8 mouse cellular contexts compared by ENCODE assay signal in the genomic region with DNA sequence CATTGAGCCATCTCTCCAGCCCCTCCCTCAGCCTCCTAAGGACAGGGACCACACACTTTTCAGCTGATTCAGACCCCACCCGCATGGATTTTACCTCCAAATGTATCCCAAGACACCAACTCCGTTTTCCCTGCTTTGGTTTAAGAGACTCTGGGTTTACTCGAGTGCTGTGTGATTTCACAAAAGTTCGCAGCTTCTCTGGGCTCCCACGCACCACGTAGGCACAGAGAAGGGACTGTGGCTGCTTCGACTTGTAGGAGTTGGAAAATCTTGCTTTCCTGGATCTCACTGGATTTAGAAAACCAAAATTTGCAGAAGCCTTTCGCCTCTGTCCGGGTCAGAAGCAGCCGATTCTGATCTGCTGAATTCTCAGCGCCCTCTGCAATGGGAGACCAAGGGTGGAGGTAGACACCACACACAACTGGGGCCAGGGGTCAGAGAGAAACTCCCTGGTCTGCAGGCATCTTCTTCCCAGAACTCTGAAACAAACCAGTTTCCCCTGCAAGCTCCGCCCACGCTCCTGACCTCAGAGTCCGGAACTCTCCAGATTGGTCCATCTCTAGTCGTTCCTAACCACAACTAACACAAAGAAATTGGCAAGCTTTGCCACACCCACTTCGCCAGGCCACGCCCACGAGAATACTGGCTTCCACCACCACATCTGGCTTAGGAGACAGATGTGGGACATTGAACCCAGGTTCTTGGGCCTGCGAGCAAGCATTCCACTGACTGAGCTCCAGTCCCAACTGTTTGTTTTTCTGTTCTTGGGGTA. TPM values are rescaled to one million over a fixed set of nuclear protein-coding genes. Genes with fewer than 3 reads are reported as not detected.
A peak's percentile ranks its signal among the peaks of the same experiment; 100 is the strongest.
DNase-seq lines count a peak whose midpoint lies in the region; ATAC-seq and TF ChIP-seq lines count a peak whose summit lies in the region.

No protein-coding gene starts in this region.

- H3K27ac ChIP-seq in hindbrain, embryonic 10.5 days, result peak overlapping the region; percentile 43; the same call in 1 of the 2 replicates
- H3K27ac ChIP-seq in hindbrain, embryonic 13.5 days, result no peak overlapping the region
- H3K27ac ChIP-seq in CH12.LX (ENCODE audit: insufficient read depth, low read depth), result no peak overlapping the region
- peak overlapping the region; percentile 67; the same call in 1 of the 2 replicates for H3K27ac ChIP-seq in embryonic facial prominence, embryonic 12.5 days
- peak overlapping the region; percentile 25 for H3K27ac ChIP-seq in limb, embryonic 10.5 days
- 0 out of 2 replicates have a peak overlapping the region, but pooled peaks have one; percentile 21 for H3K27ac ChIP-seq in stomach, embryonic 14.5 days (ENCODE audit: low read length)

- no peak overlapping the region for H3K4me3 ChIP-seq in hindbrain, embryonic 10.5 days
- H3K4me3 ChIP-seq in hindbrain, embryonic 13.5 days, result no peak overlapping the region
- no peak overlapping the region for H3K4me3 ChIP-seq in CH12.LX (replicated peaks in 1 of 3; ENCODE audit: low read depth in 2 of 3, low read length in 2 of 3, poor library complexity in 1 of 3)
- no peak overlapping the region for H3K4me3 ChIP-seq in embryonic facial prominence, embryonic 12.5 days
- H3K4me3 ChIP-seq in limb, embryonic 10.5 days, result peak overlapping the region; percentile 9; the same call in 1 of the 2 replicates
- no peak overlapping the region for H3K4me3 ChIP-seq in stomach, embryonic 14.5 days (ENCODE audit: low read depth, low read length)

- TF ChIP-seq EP300 in CH12.LX (IDR thresholded peaks at IDR 0.05; ENCODE audit: low read length), result no peak

- H3K79me2 ChIP-seq in CH12.LX (replicated peaks; ENCODE audit: control insufficient read depth, extremely low read depth, insufficient read depth, poor library complexity, severe bottlenecking), result no peaks in the 10 kb centered on the region

- peaks cover 22% of the 10 kb centered on the region for H3K4me1 ChIP-seq in hindbrain, embryonic 10.5 days (replicated peaks)
- no peaks in the 10 kb centered on the region; the same call in 1 of the 2 replicates for H3K4me1 ChIP-seq in hindbrain, embryonic 13.5 days (replicated peaks)
- H3K4me1 ChIP-seq in CH12.LX (ENCODE audit: control insufficient read depth in 1 of 2, insufficient read depth in 2 of 2), result peaks cover 5 to 19% of the 10 kb centered on the region in 2 experiments
- no peaks in the 10 kb centered on the region for H3K4me1 ChIP-seq in embryonic facial prominence, embryonic 12.5 days
- peaks cover 18% of the 10 kb centered on the region for H3K4me1 ChIP-seq in limb, embryonic 10.5 days
- no peaks in the 10 kb centered on the region for H3K4me1 ChIP-seq in stomach, embryonic 14.5 days (ENCODE audit: control insufficient read depth, insufficient read depth, low read length)

- ATAC-seq in hindbrain, embryonic 13.5 days (ENCODE audit: low FRiP score), result no peak
- ATAC-seq in embryonic facial prominence, embryonic 12.5 days (ENCODE audit: insufficient number of reproducible peaks, insufficient read depth, low FRiP score, low TSS enrichment), result no peak
- no peak for ATAC-seq in stomach, embryonic 14.5 days (ENCODE audit: insufficient number of reproducible peaks, insufficient read depth, low FRiP score, low read depth)

- H3K36me3 ChIP-seq in hindbrain, embryonic 10.5 days, result no peaks in the 10 kb centered on the region
- no peaks in the 10 kb centered on the region for H3K36me3 ChIP-seq in hindbrain, embryonic 13.5 days
- H3K36me3 ChIP-seq in CH12.LX (replicated peaks in 1 of 2; ENCODE audit: control insufficient read depth in 1 of 2, insufficient read depth in 1 of 2, low read length in 1 of 2), result no peaks in the 10 kb centered on the region
- no peaks in the 10 kb centered on the region for H3K36me3 ChIP-seq in embryonic facial prominence, embryonic 12.5 days
- no peaks in the 10 kb centered on the region for H3K36me3 ChIP-seq in limb, embryonic 10.5 days
- H3K36me3 ChIP-seq in stomach, embryonic 14.5 days (ENCODE audit: control insufficient read depth, insufficient read depth, low read length), result no peaks in the 10 kb centered on the region

- no peak for TF ChIP-seq RAD21 in CH12.LX (IDR thresholded peaks at IDR 0.05; ENCODE audit: low read depth, low read length)

- intact Hi-C loops in left cerebral cortex, postnatal 4 days (cut with DNase I), result no loop called here

- no peak overlapping the region for H3K9ac ChIP-seq in hindbrain, embryonic 13.5 days
- no peak overlapping the region for H3K9ac ChIP-seq in CH12.LX (ENCODE audit: insufficient read depth, low read depth)
- H3K9ac ChIP-seq in embryonic facial prominence, embryonic 12.5 days, result no peak overlapping the region
- H3K9ac ChIP-seq in stomach, embryonic 14.5 days (replicated peaks; ENCODE audit: low read depth, low read length), result no peak overlapping the region

- 0 out of 2 replicates have a peak, but pooled peaks cover 3% of the 10 kb centered on the region for H3K9me3 ChIP-seq in hindbrain, embryonic 10.5 days
- H3K9me3 ChIP-seq in hindbrain, embryonic 13.5 days, result no peaks in the 10 kb centered on the region
- peaks cover 5% of the 10 kb centered on the region for H3K9me3 ChIP-seq in CH12.LX (replicated peaks; ENCODE audit: low read length)
- H3K9me3 ChIP-seq in embryonic facial prominence, embryonic 12.5 days, result no peaks in the 10 kb centered on the region
- no peaks in the 10 kb centered on the region for H3K9me3 ChIP-seq in limb, embryonic 10.5 days (replicated peaks)
- H3K9me3 ChIP-seq in stomach, embryonic 14.5 days (ENCODE audit: control insufficient read depth, low read depth, low read length), result no peaks in the 10 kb centered on the region

- in situ Hi-C loops in CH12.LX (cut with MboI; ENCODE audit: low pct_ligation_motif_present, low pct_unique_long_range_greater_than_20kb, low sequenced_read_pairs), result loop anchor here (5.0 to 25.0 kb wide), 2 partner anchors 99 to 349 kb away; a partner anchor contains a TSS

- WGBS in hindbrain, embryonic 10.5 days, result 35% methylated on average over 19 of the region's 19 CpGs
- 36% methylated on average over 19 of the region's 19 CpGs for WGBS in hindbrain, embryonic 13.5 days
- 32% methylated on average over 19 of the region's 19 CpGs for WGBS in embryonic facial prominence, embryonic 12.5 days
- WGBS in limb, embryonic 10.5 days, result 35% methylated on average over 19 of the region's 19 CpGs
- WGBS in stomach, embryonic 14.5 days, result 32% methylated on average over 19 of the region's 19 CpGs

- H3K4me2 ChIP-seq in hindbrain, embryonic 13.5 days, result no peak overlapping the region
- H3K4me2 ChIP-seq in CH12.LX (ENCODE audit: insufficient read depth, low read depth, poor library complexity, severe bottlenecking), result no peak overlapping the region
- H3K4me2 ChIP-seq in embryonic facial prominence, embryonic 12.5 days (replicated peaks), result no peak overlapping the region
- H3K4me2 ChIP-seq in stomach, embryonic 14.5 days (replicated peaks; ENCODE audit: low read depth, low read length), result 0 out of 2 replicates have a peak overlapping the region, but pooled peaks have one; percentile 4

- no peak for TF ChIP-seq POLR2A in CH12.LX (IDR thresholded peaks at IDR 0.05; ENCODE audit: low read depth, low read length)

- DNase-seq in hindbrain, embryonic 10.5 days (ENCODE audit: low spot score), result peak; percentile 44
- peak; percentile 73 for DNase-seq in CH12.LX (ENCODE audit: extremely low read depth)
- DNase-seq in limb, embryonic 10.5 days (ENCODE audit: low spot score), result peak; percentile 74
- DNase-seq in left cerebral cortex, postnatal 4 days, result no peak
- no peak for DNase-seq in frontal cortex, postnatal 14 days (ENCODE audit: low spot score in 2 of 2)

- dilution Hi-C loops in CH12.LX (cut with MboI; ENCODE audit: extremely low pct_ligation_motif_present, extremely low pct_unique_long_range_greater_than_20kb, low sequenced_read_pairs), result no loop called here

- no peak for TF ChIP-seq CTCF in CH12.LX (conservative IDR thresholded peaks at IDR 0.05 in 1 of 2, IDR thresholded peaks at IDR 0.05 in 1 of 2; ENCODE audit: low read depth in 2 of 2, low read length in 2 of 2)

- H3K27me3 ChIP-seq in hindbrain, embryonic 10.5 days (ENCODE audit: insufficient read depth, poor library complexity, severe bottlenecking), result no peaks in the 10 kb centered on the region
- H3K27me3 ChIP-seq in hindbrain, embryonic 13.5 days, result no peaks in the 10 kb centered on the region
- H3K27me3 ChIP-seq in CH12.LX (replicated peaks), result no peaks in the 10 kb centered on the region
- H3K27me3 ChIP-seq in embryonic facial prominence, embryonic 12.5 days, result no peaks in the 10 kb centered on the region
- H3K27me3 ChIP-seq in limb, embryonic 10.5 days (ENCODE audit: low read depth, poor library complexity, severe bottlenecking), result no peaks in the 10 kb centered on the region
- H3K27me3 ChIP-seq in stomach, embryonic 14.5 days (ENCODE audit: control insufficient read depth, insufficient read depth, low read length), result no peaks in the 10 kb centered on the region

RNA-seq across cellular contexts. Expression of a gene that starts 22.0 kb away (rescaled TPM):
- polyA plus RNA-seq in hindbrain, embryonic 10.5 days (2016; fragmentation: Nextera tagmentation; extraction: Ambion mirVana), result 757 and 846 TPM in 2 replicates
- polyA plus RNA-seq in hindbrain, embryonic 13.5 days (2015; fragmentation: Nextera tagmentation; extraction: Ambion mirVana), result 484 and 516 TPM in 2 replicates
- total RNA-seq in CH12.LX (2012; rRNA removed) (51.7 and 65.3 TPM in 2 replicates), CH12.LX (2014; rRNA removed) (18.2 and 19.7 TPM in 2 replicates)
- 70.4 and 75.7 TPM in 2 replicates for polyA plus RNA-seq in CH12.LX (2012; ENCODE audit: insufficient read length, low read depth)
- 506 and 520 TPM in 2 replicates for polyA plus RNA-seq in embryonic facial prominence, embryonic 12.5 days (2016; fragmentation: Nextera tagmentation; extraction: Ambion mirVana)
- polyA plus RNA-seq in limb, embryonic 10.5 days (2016; fragmentation: Nextera tagmentation; extraction: Ambion mirVana), result 806 and 864 TPM in 2 replicates
- polyA plus RNA-seq in stomach, embryonic 14.5 days (2014; fragmentation: Nextera tagmentation; extraction: Ambion mirVana), result 232 and 251 TPM in 2 replicates
- total RNA-seq in left cerebral cortex, postnatal 4 days (2021), result 100 to 1,000 TPM; 530 to 553 TPM

RNA-seq across cellular contexts. Expression of a gene that starts 31.6 kb away (rescaled TPM):
- 14,349 and 15,462 TPM in 2 replicates for polyA plus RNA-seq in hindbrain, embryonic 10.5 days (2016; fragmentation: Nextera tagmentation; extraction: Ambion mirVana)
- 17,657 and 17,716 TPM in 2 replicates for polyA plus RNA-seq in hindbrain, embryonic 13.5 days (2015; fragmentation: Nextera tagmentation; extraction: Ambion mirVana)
- total RNA-seq in CH12.LX (2012; rRNA removed) (4,756 and 5,246 TPM in 2 replicates), CH12.LX (2014; rRNA removed) (3,882 and 4,152 TPM in 2 replicates)
- polyA plus RNA-seq in CH12.LX (2012; ENCODE audit: insufficient read length, low read depth), result 3,023 and 5,048 TPM in 2 replicates
- 13,963 and 14,730 TPM in 2 replicates for polyA plus RNA-seq in embryonic facial prominence, embryonic 12.5 days (2016; fragmentation: Nextera tagmentation; extraction: Ambion mirVana)
- polyA plus RNA-seq in limb, embryonic 10.5 days (2016; fragmentation: Nextera tagmentation; extraction: Ambion mirVana), result 13,950 and 14,682 TPM in 2 replicates
- polyA plus RNA-seq in stomach, embryonic 14.5 days (2014; fragmentation: Nextera tagmentation; extraction: Ambion mirVana), result 17,142 and 17,567 TPM in 2 replicates
- 1,000 to 10,000 TPM; 5,289 to 5,459 TPM for total RNA-seq in left cerebral cortex, postnatal 4 days (2021)

RNA-seq across cellular contexts. Expression of a gene that starts 42.9 kb away (rescaled TPM):
- 23.8 and 24.2 TPM in 2 replicates for polyA plus RNA-seq in hindbrain, embryonic 10.5 days (2016; fragmentation: Nextera tagmentation; extraction: Ambion mirVana)
- 36.6 and 36.9 TPM in 2 replicates for polyA plus RNA-seq in hindbrain, embryonic 13.5 days (2015; fragmentation: Nextera tagmentation; extraction: Ambion mirVana)
- total RNA-seq in CH12.LX (2012; rRNA removed), result 5.0 and 6.4 TPM in 2 replicates
- 2.3 and 3.7 TPM in 2 replicates for total RNA-seq in CH12.LX (2014; rRNA removed)
- 5.0 and 5.5 TPM in 2 replicates for polyA plus RNA-seq in CH12.LX (2012; ENCODE audit: insufficient read length, low read depth)
- polyA plus RNA-seq in embryonic facial prominence, embryonic 12.5 days (2016; fragmentation: Nextera tagmentation; extraction: Ambion mirVana), result 14.6 and 16.5 TPM in 2 replicates
- 20.9 and 22.8 TPM in 2 replicates for polyA plus RNA-seq in limb, embryonic 10.5 days (2016; fragmentation: Nextera tagmentation; extraction: Ambion mirVana)
- 9.1 and 10.5 TPM in 2 replicates for polyA plus RNA-seq in stomach, embryonic 14.5 days (2014; fragmentation: Nextera tagmentation; extraction: Ambion mirVana)
- total RNA-seq in left cerebral cortex, postnatal 4 days (2021), result 10 to 100 TPM; 34.6 to 35.8 TPM

Comparison
In these comparisons a context has a peak if more than half of its experiments do, and no peak if none do; other contexts are left out.
1. H3K27ac ChIP-seq: peak in hindbrain, embryonic 10.5 days (single experiment), embryonic facial prominence, embryonic 12.5 days (single experiment), limb, embryonic 10.5 days (single experiment) and stomach, embryonic 14.5 days (single experiment); none in hindbrain, embryonic 13.5 days (single experiment) and CH12.LX (single experiment).
2. DNase-seq: peak in hindbrain, embryonic 10.5 days (single experiment), CH12.LX (single experiment) and limb, embryonic 10.5 days (single experiment); none in left cerebral cortex, postnatal 4 days (single experiment) and frontal cortex, postnatal 14 days (0 of 2).